Mouse (Mus musculus) megakaryocyte, embryonic 14.5 days (primary cell): ENCODE measurements around the gene Stat5a. TPM values are rescaled to one million over a fixed set of nuclear protein-coding genes. Genes with fewer than 3 reads are reported as not detected.

Experiments
- H3K27me3 ChIP-seq: replicated peaks from 2 replicates; pipeline ENCODE3; 2012; ENCODE audit warnings: inconsistent platforms
- H3K36me3 ChIP-seq: replicated peaks from 2 replicates; pipeline ENCODE3; 2012; ENCODE audit warnings: low read length, inconsistent platforms, mixed read lengths
- H3K4me1 ChIP-seq: 2 replicates; pipeline ENCODE4 v1.6.1; 2012; ENCODE audit warnings: inconsistent platforms
- H3K4me3 ChIP-seq: replicated peaks from 2 replicates; pipeline ENCODE3; 2012; ENCODE audit warnings: moderate library complexity, mild to moderate bottlenecking, inconsistent platforms
- H3K9me3 ChIP-seq: 2 replicates; pipeline ENCODE4 v1.6.1; 2012; ENCODE audit warnings: inconsistent platforms
- FLI1 ChIP-seq: IDR thresholded peaks from 2 replicates; pipeline ENCODE4 v1.6.1; 2012; ENCODE audit warnings: low read length, inconsistent platforms, mixed read lengths
- GATA1 ChIP-seq: IDR thresholded peaks from 3 replicates; pipeline ENCODE4 v1.6.1; 2012; ENCODE audit warnings: mixed read lengths, low read length, inconsistent platforms, borderline replicate concordance
- polyA plus RNA-seq: library from polyadenylated mRNA; stranded (reverse); fragments of >175 nt; gene quantifications from 2 replicates; pipeline ENCODE4 v1.2.3, GENCODE M21; 2012; ENCODE audit warnings: low replicate concordance; ENCODE audit not compliant: insufficient read depth

Gene Stat5a
- polyA plus RNA-seq, 1 experiment = 3.9 TPM

- H3K9me3 ChIP-seq = no peaks in the 10 kb centered on the region
- TF ChIP-seq FLI1 = no peak
- no peak for TF ChIP-seq GATA1
- peaks cover 49% of the 10 kb centered on the region for H3K27me3 ChIP-seq
- H3K4me3 ChIP-seq = no peak overlapping the region
- H3K4me1 ChIP-seq = peaks cover 63% of the 10 kb centered on the region
- peaks cover 10% of the 10 kb centered on the region for H3K36me3 ChIP-seq
Measured at GRCm38 (mm10) chr11:100857960-100858359, 1.2 kb upstream of the Stat5a start.

GRCm38 (mm10) chr11:100859579-100860075 lies 476 bp downstream of the Stat5a start:
- Histone ChIP-seq H3K9me3 (no peaks in the 10 kb centered on the region), H3K36me3 (peaks cover 27% of the 10 kb centered on the region), H3K27me3 (peaks cover 35% of the 10 kb centered on the region), H3K4me3 (peak overlapping the region; percentile 97), H3K4me1 (peaks cover 58% of the 10 kb centered on the region)
- TF ChIP-seq GATA1 (no peak), FLI1 (no peak)

- H3K4me1 ChIP-seq = peaks cover 58% of the 10 kb centered on the region
- peaks cover 35% of the 10 kb centered on the region for H3K36me3 ChIP-seq
- peaks cover 27% of the 10 kb centered on the region for H3K27me3 ChIP-seq
- TF ChIP-seq FLI1 (no peak), GATA1 (no peak)
- H3K9me3 ChIP-seq = no peaks in the 10 kb centered on the region
- H3K4me3 ChIP-seq = peak overlapping the region; percentile 97
Measured at GRCm38 (mm10) chr11:100860198-100861048, 1.3 kb downstream of the Stat5a start.

GRCm38 (mm10) chr11:100861335-100861734 lies 2.2 kb downstream of the Stat5a start:
- Histone ChIP-seq H3K27me3 (peaks cover 18% of the 10 kb centered on the region), H3K36me3 (peaks cover 43% of the 10 kb centered on the region)
- no peak for TF ChIP-seq FLI1
- no peak for TF ChIP-seq GATA1

GRCm38 (mm10) chr11:100861836-100862235 lies 2.7 kb downstream of the Stat5a start:
- peaks cover 54% of the 10 kb centered on the region for H3K4me1 ChIP-seq
- H3K36me3 ChIP-seq = peaks cover 46% of the 10 kb centered on the region
- no peaks in the 10 kb centered on the region for H3K9me3 ChIP-seq
- TF ChIP-seq GATA1 (no peak), FLI1 (no peak)
- H3K4me3 ChIP-seq = no peak overlapping the region
- H3K27me3 ChIP-seq = peaks cover 13% of the 10 kb centered on the region

More at GRCm38 (mm10) chr11:100861335-100861734, 2.2 kb downstream of the Stat5a start:
- peak overlapping the region; percentile 97 for H3K4me3 ChIP-seq
- no peaks in the 10 kb centered on the region for H3K9me3 ChIP-seq
- H3K4me1 ChIP-seq = peaks cover 54% of the 10 kb centered on the region

DNA sequence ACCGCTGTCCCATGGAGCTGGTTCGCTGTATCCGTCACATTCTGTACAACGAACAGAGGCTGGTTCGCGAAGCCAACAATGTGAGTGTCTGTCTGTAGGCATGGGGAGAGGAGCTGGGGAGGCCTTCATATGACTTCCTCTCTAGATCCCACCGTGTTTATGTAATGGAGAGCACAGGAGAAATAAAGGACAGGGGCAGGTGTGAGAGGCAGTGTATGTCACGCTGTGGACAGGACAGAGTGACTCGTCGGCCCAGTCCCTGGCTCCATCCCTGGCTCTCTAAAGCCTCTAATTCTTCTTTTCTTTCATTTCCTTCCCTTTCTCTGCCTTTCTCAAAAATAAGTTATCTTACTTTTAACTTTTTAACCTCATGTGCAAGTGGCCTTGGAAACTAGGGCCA lies 4.0 kb downstream of the Stat5a start:
- TF ChIP-seq FLI1 (no peak), GATA1 (no peak)
- Histone ChIP-seq H3K4me1 (peaks cover 50% of the 10 kb centered on the region), H3K4me3 (no peak overlapping the region), H3K9me3 (no peaks in the 10 kb centered on the region), H3K27me3 (peaks cover 3% of the 10 kb centered on the region), H3K36me3 (peaks cover 55% of the 10 kb centered on the region)

DNA sequence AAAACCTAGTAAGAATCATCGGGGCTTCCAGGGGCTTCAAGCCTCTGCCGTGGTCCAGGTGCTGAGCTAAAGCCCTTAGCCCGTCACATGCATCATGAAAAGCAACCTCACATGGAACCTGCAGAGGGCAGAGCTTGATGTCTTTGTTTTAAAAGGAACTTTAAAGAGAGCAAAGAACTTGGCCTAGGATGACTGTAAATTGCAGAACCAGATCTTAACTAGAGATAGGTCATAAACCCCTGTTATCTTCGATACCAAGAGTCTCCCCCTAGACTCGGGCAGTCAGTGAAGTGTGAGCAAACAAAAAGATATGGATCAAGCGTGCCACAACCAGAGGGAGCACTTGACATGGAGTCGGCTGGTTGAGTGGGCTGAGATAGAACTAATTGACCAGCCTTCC lies 6.5 kb downstream of the Stat5a start:
- H3K9me3 ChIP-seq = no peaks in the 10 kb centered on the region
- TF ChIP-seq GATA1 (no peak), FLI1 (no peak)
- H3K4me3 ChIP-seq = no peak overlapping the region
- peaks cover 30% of the 10 kb centered on the region for H3K4me1 ChIP-seq
- peaks cover 69% of the 10 kb centered on the region for H3K36me3 ChIP-seq
- H3K27me3 ChIP-seq = no peaks in the 10 kb centered on the region

- H3K4me3 ChIP-seq = no peak overlapping the region
- no peak for TF ChIP-seq GATA1
- TF ChIP-seq FLI1 = no peak
- no peaks in the 10 kb centered on the region for H3K27me3 ChIP-seq
- H3K36me3 ChIP-seq = peaks cover 62% of the 10 kb centered on the region
- H3K4me1 ChIP-seq = no peaks in the 10 kb centered on the region
- H3K9me3 ChIP-seq = no peaks in the 10 kb centered on the region
Measured at GRCm38 (mm10) chr11:100870256-100870967, 11.3 kb downstream of the Stat5a start.

- Histone ChIP-seq H3K4me1 (no peaks in the 10 kb centered on the region), H3K4me3 (no peak overlapping the region), H3K27me3 (no peaks in the 10 kb centered on the region), H3K9me3 (no peaks in the 10 kb centered on the region), H3K36me3 (peaks cover 62% of the 10 kb centered on the region)
- no peak for TF ChIP-seq FLI1
- no peak for TF ChIP-seq GATA1
Measured at GRCm38 (mm10) chr11:100870968-100871350, 11.8 kb downstream of the Stat5a start.
